Mouse (Mus musculus): ENCODE results near the gene Dot1l. TPM values are rescaled to one million over a fixed set of nuclear protein-coding genes. Genes with fewer than 3 reads are reported as not detected.
A peak's percentile ranks its signal among the peaks of the same experiment; 100 is the strongest.

Gene Dot1l
- total and polyA plus RNA-seq, 2 experiments from 2014 or later: 13.4 to 34.4 TPM

- Histone ChIP-seq H3K4me2 (ENCODE audit: low read depth, low read length, poor library complexity, severe bottlenecking) (no peak overlapping the region), H3K9me3 (ENCODE audit: low read length) (no peaks in the 10 kb centered on the region), H3K27ac (ENCODE audit: low read depth, low read length) (no peak overlapping the region), H3K9ac (replicated peaks; ENCODE audit: low read length, poor library complexity, severe bottlenecking) (no peak overlapping the region), H3K27me3 (ENCODE audit: insufficient read depth, low read length) (no peaks in the 10 kb centered on the region), H3K4me3 (ENCODE audit: low read depth, low read length) (no peak overlapping the region), H3K36me3 (ENCODE audit: insufficient read depth, low read length) (no peaks in the 10 kb centered on the region), H3K4me1 (ENCODE audit: insufficient read depth, low read length) (no peaks in the 10 kb centered on the region)
- WGBS: 38% methylated on average over 2 of the region's 2 CpGs
- TF ChIP-seq CTCF (IDR thresholded peaks at IDR 0.05): peak; percentile 68
- DNase-seq (ENCODE audit: low spot score): no peak
- ATAC-seq (ENCODE audit: low FRiP score): no peak
Measured at GRCm38 (mm10) chr10:80821991-80822390, 67.0 kb downstream of the Dot1l start.

GRCm38 (mm10) chr10:80822528-80822927 lies 67.5 kb downstream of the Dot1l start:
- Histone ChIP-seq H3K9ac (replicated peaks; ENCODE audit: low read length, poor library complexity, severe bottlenecking) (no peak overlapping the region), H3K4me1 (ENCODE audit: insufficient read depth, low read length) (peaks cover 1% of the 10 kb centered on the region; the same call in 1 of the 2 replicates), H3K27me3 (ENCODE audit: insufficient read depth, low read length) (no peaks in the 10 kb centered on the region), H3K9me3 (ENCODE audit: low read length) (no peaks in the 10 kb centered on the region), H3K36me3 (ENCODE audit: insufficient read depth, low read length) (no peaks in the 10 kb centered on the region), H3K4me3 (ENCODE audit: low read depth, low read length) (no peak overlapping the region), H3K27ac (ENCODE audit: low read depth, low read length) (no peak overlapping the region), H3K4me2 (ENCODE audit: low read depth, low read length, poor library complexity, severe bottlenecking) (no peak overlapping the region)
- 89% methylated on average over 5 of the region's 5 CpGs for WGBS
- DNase-seq (ENCODE audit: low spot score) (no peak), ATAC-seq (ENCODE audit: low FRiP score) (no peak)
- TF ChIP-seq CTCF (IDR thresholded peaks at IDR 0.05): no peak

GRCm38 (mm10) chr10:80823316-80823715 lies 68.3 kb downstream of the Dot1l start:
- H3K27me3 ChIP-seq (ENCODE audit: insufficient read depth, low read length): no peaks in the 10 kb centered on the region
- DNase-seq (ENCODE audit: low spot score) (no peak), ATAC-seq (ENCODE audit: low FRiP score) (no peak)
- no peak; the same call in 1 of the 2 replicates for TF ChIP-seq CTCF (IDR thresholded peaks at IDR 0.05)
- H3K4me2 ChIP-seq (ENCODE audit: low read depth, low read length, poor library complexity, severe bottlenecking): no peak overlapping the region
- 94% methylated on average over 1 of the region's 1 CpGs for WGBS
- H3K36me3 ChIP-seq (ENCODE audit: insufficient read depth, low read length): no peaks in the 10 kb centered on the region
- peaks cover 6% of the 10 kb centered on the region; the same call in 1 of the 2 replicates for H3K4me1 ChIP-seq (ENCODE audit: insufficient read depth, low read length)
- no peak overlapping the region for H3K27ac ChIP-seq (ENCODE audit: low read depth, low read length)
- H3K9me3 ChIP-seq (ENCODE audit: low read length): no peaks in the 10 kb centered on the region
- H3K9ac ChIP-seq (replicated peaks; ENCODE audit: low read length, poor library complexity, severe bottlenecking): no peak overlapping the region
- no peak overlapping the region for H3K4me3 ChIP-seq (ENCODE audit: low read depth, low read length)

GRCm38 (mm10) chr10:80823847-80824643 lies 69.0 kb downstream of the Dot1l start:
- Histone ChIP-seq H3K4me2 (ENCODE audit: low read depth, low read length, poor library complexity, severe bottlenecking) (no peak overlapping the region), H3K36me3 (ENCODE audit: insufficient read depth, low read length) (no peaks in the 10 kb centered on the region; the same call in 1 of the 2 replicates), H3K27ac (ENCODE audit: low read depth, low read length) (no peak overlapping the region), H3K4me1 (ENCODE audit: insufficient read depth, low read length) (peaks cover 6% of the 10 kb centered on the region; the same call in 1 of the 2 replicates), H3K27me3 (ENCODE audit: insufficient read depth, low read length) (no peaks in the 10 kb centered on the region), H3K4me3 (ENCODE audit: low read depth, low read length) (no peak overlapping the region), H3K9me3 (ENCODE audit: low read length) (no peaks in the 10 kb centered on the region), H3K9ac (replicated peaks; ENCODE audit: low read length, poor library complexity, severe bottlenecking) (no peak overlapping the region)
- DNase-seq (ENCODE audit: low spot score): no peak
- TF ChIP-seq CTCF (IDR thresholded peaks at IDR 0.05): no peak
- no peak for ATAC-seq (ENCODE audit: low FRiP score)
- 70% methylated on average over 8 of the region's 8 CpGs for WGBS

- no peak for TF ChIP-seq CTCF (IDR thresholded peaks at IDR 0.05)
- no peaks in the 10 kb centered on the region for H3K27me3 ChIP-seq (ENCODE audit: insufficient read depth, low read length)
- H3K27ac ChIP-seq (ENCODE audit: low read depth, low read length): no peak overlapping the region
- H3K4me3 ChIP-seq (ENCODE audit: low read depth, low read length): no peak overlapping the region
- no peak overlapping the region for H3K9ac ChIP-seq (replicated peaks; ENCODE audit: low read length, poor library complexity, severe bottlenecking)
- no peaks in the 10 kb centered on the region for H3K9me3 ChIP-seq (ENCODE audit: low read length)
- H3K4me2 ChIP-seq (ENCODE audit: low read depth, low read length, poor library complexity, severe bottlenecking): no peak overlapping the region
- WGBS: 81% methylated on average over 2 of the region's 2 CpGs
- H3K4me1 ChIP-seq (ENCODE audit: insufficient read depth, low read length): peaks cover 6% of the 10 kb centered on the region; the same call in 1 of the 2 replicates
- DNase-seq (ENCODE audit: low spot score): no peak
- no peak for ATAC-seq (ENCODE audit: low FRiP score)
- H3K36me3 ChIP-seq (ENCODE audit: insufficient read depth, low read length): peaks cover 7% of the 10 kb centered on the region; the same call in 1 of the 2 replicates
Measured at GRCm38 (mm10) chr10:80824827-80825226, 69.8 kb downstream of the Dot1l start.

Data from midbrain, postnatal 0 days (tissue).